Mouse (Mus musculus) embryonic stem cell, embryonic (primary cell): Measurements from ENCODE around the gene Tex10.

Experiments used
- CTCF ChIA-PET, 4 experiments: fragments of 300-600 bp in 2 of 4; fragments of 350-600 bp in 2 of 4; sonication (Branson Sonifier 250); formaldehyde crosslinking; loops; one replicate each; lab custom pipeline; 2022; ENCODE audit warnings: inconsistent platforms in 2 of 4; lab: Charles Lee
- POLR2A ChIA-PET, 4 experiments: fragments of 300-600 bp in 2 of 4; fragments of 350-600 bp in 2 of 4; sonication (Branson Sonifier 250); formaldehyde crosslinking; loops; one replicate each; lab custom pipeline; 2022; ENCODE audit warnings: antibody characterized with exemption in 4 of 4, inconsistent platforms in 1 of 4; lab: Charles Lee

Gene Tex10

GRCm38 (mm10) chr4:48418831-48419468, 54.3 kb downstream of the Tex10 start:
- CTCF ChIA-PET, result interaction anchor here in 1 of 4 experiments (0.6 kb wide), 1 partner anchor 68 kb away, joined by 6 read pairs; no protein-coding TSS in a partner anchor
- POLR2A ChIA-PET, result no interaction called here

- CTCF ChIA-PET, result no interaction called here
- POLR2A ChIA-PET, result no interaction called here
Observed at GRCm38 (mm10) chr4:48415838-48416335, 57.4 kb downstream of the Tex10 start.

GRCm38 (mm10) chr4:48413473-48413872, 59.8 kb downstream of the Tex10 start:
- CTCF ChIA-PET, result no interaction called here

GRCm38 (mm10) chr4:48407350-48408039, 65.8 kb downstream of the Tex10 start:
- ChIA-PET CTCF (interaction anchor here in 3 of 4 experiments (0.6 to 1.1 kb wide), 10 partner anchors 16 to 889 kb away, joined by 3 to 12 read pairs (median 3); partner anchors contain the start of gene Stx17 (in 1 of the 3)), POLR2A (interaction anchor here in 3 of 4 experiments (0.6 to 1.1 kb wide), 4 partner anchors 17 to 970 kb away, joined by 3 read pairs; no protein-coding TSS in a partner anchor)

More at GRCm38 (mm10) chr4:48413473-48413872, 59.8 kb downstream of the Tex10 start:
- POLR2A ChIA-PET, result interaction anchor here in 1 of 4 experiments (0.7 kb wide), 1 partner anchor 231 kb away, joined by 3 read pairs; no protein-coding TSS in a partner anchor

GRCm38 (mm10) chr4:48405724-48406491, 67.4 kb downstream of the Tex10 start:
- ChIA-PET POLR2A (interaction anchor here in 1 of 4 experiments (0.6 kb wide), 1 partner anchor 288 kb away, joined by 4 read pairs; no protein-coding TSS in a partner anchor), CTCF (interaction anchor here in 2 of 4 experiments (0.6 to 0.7 kb wide), 2 partner anchors 124 to 451 kb away, joined by 3 to 12 read pairs; no protein-coding TSS in a partner anchor)

- ChIA-PET CTCF (no interaction called here), POLR2A (interaction anchor here in 2 of 4 experiments (0.6 to 1.3 kb wide), 5 partner anchors 14 to 360 kb away, joined by 3 to 6 read pairs (median 3); no protein-coding TSS in a partner anchor)
Observed at GRCm38 (mm10) chr4:48403066-48403640, 70.1 kb downstream of the Tex10 start.

- CTCF ChIA-PET, result interaction anchor here in 2 of 4 experiments (0.6 kb wide), 2 partner anchors 139 to 579 kb away, joined by 3 read pairs; no protein-coding TSS in a partner anchor
- POLR2A ChIA-PET, result no interaction called here
Observed at GRCm38 (mm10) chr4:48396949-48397348, 76.3 kb downstream of the Tex10 start.

GRCm38 (mm10) chr4:48382506-48382905, 90.8 kb downstream of the Tex10 start:
- ChIA-PET POLR2A (no interaction called here), CTCF (interaction anchor here in 2 of 4 experiments (0.6 to 0.7 kb wide), 2 partner anchors 215 to 555 kb away, joined by 3 to 5 read pairs; no protein-coding TSS in a partner anchor)

- CTCF ChIA-PET, result interaction anchor here in 3 of 4 experiments (0.6 to 1.6 kb wide), 22 partner anchors 9 to 962 kb away, joined by 3 to 13 read pairs (median 3); no protein-coding TSS in a partner anchor
Observed at GRCm38 (mm10) chr4:48380940-48381339, 92.3 kb downstream of the Tex10 start.

More at GRCm38 (mm10) chr4:48380940-48381339, 92.3 kb downstream of the Tex10 start:
- POLR2A ChIA-PET, result interaction anchor here in 1 of 4 experiments (0.8 to 1.2 kb wide), 2 partner anchors 9 to 20 kb away, joined by 3 read pairs; no protein-coding TSS in a partner anchor
